Mouse (Mus musculus) retina, postnatal 7 days (tissue): ENCODE data around the gene Hip1r.

Source experiments
- DNase-seq: peaks from one replicate; pipeline ENCODE4 v3.0.0-alpha.2; 2012; ENCODE audit warnings: low read depth, low spot score

The Hip1r gene

DNA sequence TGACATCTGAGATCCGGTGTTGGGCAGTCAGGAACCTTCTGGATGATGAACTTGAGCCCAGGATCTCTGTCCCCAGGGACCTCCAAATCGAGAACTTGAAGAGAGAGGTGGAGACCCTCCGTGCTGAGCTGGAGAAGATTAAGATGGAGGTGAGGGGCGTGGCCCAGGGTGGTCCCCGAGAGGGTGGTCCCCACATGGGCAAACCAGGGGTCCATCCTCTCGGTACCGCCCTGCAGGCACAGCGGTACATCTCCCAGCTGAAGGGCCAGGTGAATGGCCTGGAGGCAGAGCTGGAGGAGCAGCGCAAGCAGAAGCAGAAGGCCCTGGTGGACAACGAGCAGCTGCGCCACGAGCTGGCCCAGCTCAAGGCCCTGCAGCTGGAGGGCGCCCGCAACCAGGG is 23.3 kb downstream of the Hip1r start:
- no peak for DNase-seq

DNA sequence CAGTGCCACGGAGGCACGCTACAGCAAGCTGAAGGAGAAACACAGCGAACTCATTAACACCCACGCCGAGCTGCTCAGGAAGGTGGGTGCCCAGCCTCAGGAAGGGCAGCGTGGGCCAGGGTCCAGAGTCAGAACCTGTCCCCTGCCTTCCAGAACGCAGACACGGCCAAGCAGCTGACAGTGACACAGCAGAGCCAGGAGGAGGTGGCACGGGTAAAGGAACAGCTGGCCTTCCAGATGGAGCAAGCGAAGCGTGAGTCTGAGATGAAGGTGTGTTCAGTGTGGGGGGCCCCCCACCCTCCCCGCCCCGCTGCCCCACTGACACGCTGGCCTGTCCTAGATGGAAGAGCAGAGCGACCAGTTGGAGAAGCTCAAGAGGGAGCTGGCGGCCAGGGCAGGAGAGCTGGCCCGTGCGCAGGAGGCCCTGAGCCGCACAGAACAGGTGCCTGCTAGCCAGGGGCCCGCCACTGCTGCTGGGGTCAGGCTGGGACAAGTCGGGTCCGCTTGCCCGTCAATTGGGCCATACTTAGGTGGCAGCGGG is 23.9 kb downstream of the Hip1r start:
- no peak for DNase-seq

DNA sequence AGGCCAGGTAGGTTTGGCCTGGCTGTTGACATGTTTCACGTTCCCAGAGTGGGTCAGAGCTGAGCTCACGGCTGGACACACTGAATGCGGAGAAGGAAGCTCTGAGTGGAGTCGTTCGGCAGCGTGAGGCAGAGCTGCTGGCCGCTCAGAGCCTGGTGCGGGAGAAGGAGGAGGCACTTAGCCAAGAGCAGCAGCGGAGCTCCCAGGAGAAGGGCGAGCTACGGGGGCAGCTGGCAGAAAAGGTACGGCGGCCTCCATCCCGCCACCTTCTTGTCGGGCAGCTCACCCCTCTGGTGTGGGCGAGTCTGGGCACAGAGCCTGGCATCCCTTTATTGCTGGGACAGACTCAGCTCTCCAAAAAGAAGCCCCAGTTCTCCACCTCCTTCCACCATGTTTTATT is 24.4 kb downstream of the Hip1r start:
- no peak for DNase-seq

DNA sequence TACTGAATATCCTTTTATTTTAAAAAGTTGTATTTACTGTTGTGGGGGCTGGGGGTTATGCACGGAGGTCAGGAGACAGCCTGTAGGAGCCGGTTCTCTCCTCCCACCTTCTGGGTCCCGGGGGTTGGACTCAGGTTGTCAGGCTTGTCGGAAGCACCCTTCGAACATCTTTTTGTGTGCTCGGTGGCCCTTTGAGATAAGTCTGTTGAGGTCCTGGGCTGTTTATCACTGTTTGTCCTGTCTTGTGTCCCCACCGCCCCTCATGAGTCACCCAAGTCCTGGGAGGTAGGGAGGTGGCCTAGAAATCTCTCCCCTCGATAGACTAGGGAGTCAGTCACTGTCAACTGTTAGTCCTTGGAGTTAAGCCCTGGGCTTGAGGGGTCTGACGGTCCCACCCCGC is 24.9 kb downstream of the Hip1r start:
- no peak for DNase-seq

DNA sequence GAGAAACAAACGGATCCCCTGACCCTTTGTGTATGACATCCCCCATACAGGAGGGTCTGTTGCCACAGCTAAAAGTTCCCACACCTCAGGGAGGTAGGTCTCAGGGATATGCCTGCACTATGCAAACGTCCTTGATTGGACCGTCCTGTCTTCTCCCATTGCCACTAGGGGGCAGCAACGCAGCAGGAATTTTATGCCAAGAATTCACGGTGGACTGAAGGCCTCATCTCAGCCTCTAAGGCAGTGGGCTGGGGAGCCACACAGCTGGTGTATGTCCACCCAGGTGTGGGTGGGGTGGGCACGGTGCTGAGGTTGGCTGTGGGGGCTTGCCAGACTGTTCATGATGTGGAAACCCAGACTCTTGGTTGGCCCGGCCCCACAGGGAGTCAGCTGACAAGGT is 27.4 kb downstream of the Hip1r start:
- peak; percentile 88 for DNase-seq

DNA sequence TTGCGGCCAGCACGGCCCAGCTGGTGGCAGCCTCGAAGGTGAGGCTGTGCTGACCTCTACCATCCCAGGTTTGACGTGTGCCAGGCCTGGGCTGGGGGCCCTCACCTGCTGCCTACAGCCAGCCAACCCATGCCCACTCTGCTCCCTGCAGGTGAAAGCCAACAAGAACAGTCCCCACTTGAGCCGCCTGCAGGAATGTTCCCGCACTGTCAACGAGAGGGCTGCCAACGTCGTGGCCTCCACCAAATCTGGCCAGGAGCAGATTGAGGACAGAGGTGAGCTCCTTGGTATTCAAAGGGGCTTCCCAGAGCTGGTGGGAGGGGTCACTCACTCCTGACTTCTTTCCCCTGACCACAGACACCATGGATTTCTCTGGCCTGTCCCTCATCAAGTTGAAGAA is 27.8 kb downstream of the Hip1r start:
- DNase-seq = no peak

DNA sequence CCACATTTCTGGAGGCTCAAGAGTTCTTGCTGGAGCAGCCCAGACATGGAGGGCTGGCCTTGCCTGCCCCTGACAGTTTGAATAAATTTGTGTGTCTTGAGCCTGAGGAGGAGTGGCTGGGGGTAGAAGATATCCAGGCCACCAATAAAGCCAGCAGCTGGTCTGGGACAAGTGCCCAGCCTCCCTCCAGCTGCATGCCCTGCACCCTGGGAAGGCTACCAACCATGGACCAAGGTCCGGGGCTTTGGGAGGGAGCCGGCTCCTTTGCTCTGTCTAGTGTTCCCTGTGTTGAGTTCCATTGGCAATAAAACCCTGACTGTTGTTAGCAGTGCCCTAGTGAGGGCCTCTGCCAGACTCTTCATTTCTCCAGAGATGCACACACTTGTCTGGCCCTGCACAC is 29.4 kb downstream of the Hip1r start:
- DNase-seq = no peak

DNA sequence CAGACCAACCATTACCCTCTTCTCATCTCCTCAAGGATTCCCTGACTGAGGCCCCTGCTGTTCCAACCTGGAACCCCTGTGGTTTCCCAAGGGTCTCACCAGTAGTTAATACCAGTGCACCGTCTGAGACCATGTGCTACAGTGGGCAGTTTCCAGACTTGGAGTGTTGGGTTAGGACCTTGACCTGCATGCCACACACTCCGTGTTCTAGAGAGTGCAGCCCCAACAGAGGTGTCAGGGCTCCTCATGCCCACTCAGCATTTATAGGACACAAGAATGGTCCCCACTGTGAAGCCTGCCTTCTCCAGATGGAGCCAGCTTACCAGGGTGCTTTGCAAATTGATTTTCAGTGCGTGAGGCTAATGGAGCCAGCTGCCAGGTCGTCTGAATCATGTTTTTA is 29.9 kb downstream of the Hip1r start:
- no peak for DNase-seq

DNA sequence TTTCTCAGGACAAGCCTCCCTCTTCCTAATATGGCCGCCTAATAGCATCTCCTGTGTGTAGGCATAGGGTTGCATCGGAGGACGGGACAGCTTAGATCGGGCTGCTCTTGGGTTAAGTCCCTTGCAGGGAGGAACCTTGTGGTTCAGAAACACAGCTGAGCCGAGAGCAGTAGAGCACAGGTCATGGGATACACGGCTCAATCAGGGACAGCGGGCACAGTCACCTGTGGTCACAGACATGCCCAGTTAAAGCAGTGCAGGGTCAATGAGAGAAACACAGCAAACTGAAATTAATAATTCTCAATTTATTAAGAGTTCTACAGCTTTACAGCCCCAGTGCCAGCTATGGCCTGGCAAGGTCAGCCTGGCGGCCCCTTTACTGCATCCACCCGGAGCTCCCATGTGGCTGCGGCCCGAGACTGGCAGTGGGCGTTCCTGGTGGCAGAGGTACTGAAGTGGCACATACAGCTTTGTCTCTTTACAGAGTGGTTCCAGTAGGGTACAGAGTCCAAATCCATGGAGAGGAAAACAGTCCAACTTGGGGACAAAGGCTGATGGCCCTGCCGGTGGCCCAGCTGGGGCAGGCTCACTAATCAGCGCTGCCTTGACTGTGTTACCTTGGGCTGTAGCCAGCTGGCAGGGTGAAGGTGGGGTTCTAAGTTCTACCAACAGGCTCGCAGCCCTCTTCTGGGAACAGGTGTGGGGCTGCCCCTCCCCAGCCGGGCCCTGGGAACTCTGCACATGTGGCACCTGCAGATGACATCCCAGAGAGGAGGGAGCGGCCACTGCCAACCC is 31.1 kb downstream of the Hip1r start:
- DNase-seq = no peak

DNA sequence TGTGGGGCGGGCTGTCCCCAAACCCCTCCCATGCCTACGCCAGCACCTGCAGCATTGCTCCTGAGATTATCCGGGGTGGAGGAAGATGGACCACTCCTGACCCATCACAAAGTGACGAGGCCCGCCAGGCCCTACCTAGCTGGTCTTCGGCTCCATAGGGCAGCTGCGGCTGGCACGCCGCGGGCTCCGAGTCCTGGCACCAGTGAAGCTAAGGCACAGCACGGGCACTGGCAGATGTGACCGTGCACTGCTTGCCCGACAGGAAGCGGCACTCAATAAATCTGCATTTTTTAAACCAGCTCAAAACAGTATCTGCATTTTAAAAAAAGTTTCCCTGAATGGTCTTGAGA is 31.7 kb downstream of the Hip1r start:
- no peak for DNase-seq

DNA sequence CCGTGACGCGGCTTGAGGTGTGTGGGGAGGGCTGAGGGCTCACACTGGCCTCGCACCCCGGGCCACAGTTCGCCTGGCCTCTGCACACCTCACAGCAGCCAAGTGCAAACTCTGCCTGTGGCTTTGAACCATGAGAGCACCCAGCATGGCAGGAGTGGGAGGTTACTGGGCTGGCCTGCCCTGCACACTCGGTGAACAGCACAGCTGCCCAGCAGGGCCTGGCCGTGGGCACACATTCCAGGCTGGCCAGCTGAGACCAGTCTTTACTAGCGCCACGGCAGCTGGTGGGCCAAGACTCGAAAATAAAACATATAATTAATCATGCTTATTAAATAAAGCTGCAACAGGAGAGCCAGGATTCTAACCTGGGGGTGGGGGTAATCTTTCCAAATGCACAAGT is 32.2 kb downstream of the Hip1r start:
- DNase-seq = no peak

DNA sequence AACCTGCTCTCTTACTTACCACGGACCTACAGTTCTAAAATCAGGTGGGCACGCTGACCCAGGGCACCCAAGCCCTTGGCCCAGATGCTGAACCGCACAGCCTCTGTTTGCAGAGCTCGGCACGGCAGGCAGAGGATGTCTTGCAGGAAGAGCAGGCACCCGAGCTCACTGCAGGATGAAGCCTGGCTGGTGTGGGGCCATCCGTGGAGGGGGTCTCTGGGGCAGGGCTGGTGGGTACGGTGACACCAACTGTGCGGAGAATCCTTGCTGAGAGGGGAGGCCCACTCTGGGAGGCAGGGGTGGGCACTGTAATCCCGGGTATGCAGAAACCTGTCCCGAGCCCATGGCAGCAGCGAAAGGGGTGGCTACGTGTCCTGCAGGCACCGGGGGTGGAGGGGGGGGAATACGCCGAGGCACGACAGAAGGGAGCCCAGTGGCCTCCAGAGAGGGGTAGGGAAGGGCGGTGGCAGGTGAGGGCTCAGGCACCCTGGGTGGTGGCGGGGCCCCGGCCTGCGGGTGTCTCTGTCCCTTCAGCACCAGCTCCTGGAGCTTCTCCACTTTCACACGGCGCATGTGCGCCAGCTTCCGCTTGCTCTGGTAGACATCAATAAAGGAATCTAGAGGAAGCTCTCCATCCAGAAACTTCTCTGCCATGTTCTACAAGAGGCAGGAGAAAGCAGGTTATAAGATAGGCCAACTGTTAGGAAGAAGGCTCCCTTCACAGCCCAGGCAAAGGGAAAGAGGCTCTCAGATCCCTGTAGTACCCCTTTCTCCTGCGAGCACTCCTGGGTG is 32.9 kb downstream of the Hip1r start:
- DNase-seq = no peak

DNA sequence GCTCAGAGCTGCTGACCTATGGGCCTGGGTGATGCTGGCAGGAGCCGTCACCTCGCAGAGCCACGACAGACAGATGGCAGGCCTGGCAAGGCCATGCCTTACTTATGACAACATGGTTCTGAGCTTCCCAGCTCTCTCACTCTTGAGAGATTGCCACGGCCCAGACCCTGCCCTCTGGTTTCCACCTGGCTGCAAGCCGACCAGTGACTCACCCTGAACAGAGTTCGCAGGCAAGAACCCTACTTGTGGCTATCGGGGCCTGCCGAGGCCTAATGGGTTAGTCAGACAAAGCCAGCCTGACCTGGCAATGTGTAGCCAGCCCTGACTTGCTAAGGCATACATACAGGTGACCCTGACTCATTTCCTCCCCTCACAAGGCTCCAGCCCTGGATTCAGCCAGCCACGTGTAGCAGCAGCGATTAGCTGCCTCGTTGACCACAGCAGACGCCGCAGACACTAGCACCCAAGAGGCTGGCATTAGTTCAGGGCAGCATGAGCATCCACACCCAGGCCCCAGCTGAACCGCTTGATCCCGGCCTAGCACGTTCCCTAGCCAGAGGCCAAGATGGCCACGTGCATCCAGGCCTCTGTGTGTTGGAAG is 33.6 kb downstream of the Hip1r start:
- DNase-seq = no peak

DNA sequence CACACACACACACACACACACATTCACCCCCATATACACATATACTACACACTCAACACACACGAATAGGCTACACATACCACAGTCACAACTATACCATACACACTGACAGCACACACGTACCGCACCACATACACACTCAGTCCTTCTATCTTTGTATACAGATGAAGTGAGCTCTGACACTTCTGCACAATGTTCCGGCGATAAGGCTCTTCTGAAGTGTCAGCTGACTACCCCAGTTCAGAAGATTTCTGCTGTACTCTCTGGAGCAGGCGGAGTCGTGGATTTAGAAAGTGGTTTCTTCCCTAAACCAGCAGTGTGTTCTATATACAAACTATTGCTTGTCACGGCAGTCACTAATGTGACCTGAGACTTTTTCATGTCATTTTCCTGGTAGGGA is 36.6 kb downstream of the Hip1r start:
- DNase-seq = no peak

DNA sequence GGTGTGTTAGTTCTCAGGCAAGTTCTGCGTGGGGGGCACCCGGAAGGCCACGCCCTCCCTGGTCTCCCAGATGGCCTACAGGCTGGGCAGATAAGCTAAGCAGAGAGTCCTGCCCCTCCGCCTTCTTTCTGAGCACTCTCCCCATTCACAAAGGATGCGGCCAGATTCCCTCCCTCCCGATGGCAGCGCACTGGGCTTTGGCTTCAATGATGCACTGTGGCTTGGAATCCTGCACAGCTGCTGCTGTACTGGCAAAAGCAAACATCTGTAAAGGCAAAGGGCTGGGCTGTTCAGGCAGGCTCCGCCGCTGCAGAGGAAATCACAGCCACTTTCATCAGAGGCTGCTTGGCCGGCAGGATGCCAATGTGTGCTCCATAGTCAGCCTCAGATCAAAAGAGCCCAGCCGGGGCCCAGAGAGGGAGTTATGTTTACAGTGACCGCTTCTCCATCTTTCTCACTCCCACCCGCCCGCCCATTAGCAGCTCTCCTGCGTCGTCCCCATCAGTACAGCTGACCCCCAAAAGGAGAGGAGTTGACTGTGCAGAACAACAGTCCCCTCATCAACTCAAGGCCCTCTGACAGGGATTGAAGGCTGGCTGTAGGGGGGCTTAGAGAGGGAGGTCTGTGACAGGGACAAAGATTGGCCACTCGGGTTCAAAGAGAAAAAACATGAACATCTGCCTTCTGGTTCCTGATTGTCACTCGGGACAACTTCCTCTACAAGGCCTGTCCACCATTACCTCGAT is 37.7 kb downstream of the Hip1r start:
- no peak for DNase-seq

DNA sequence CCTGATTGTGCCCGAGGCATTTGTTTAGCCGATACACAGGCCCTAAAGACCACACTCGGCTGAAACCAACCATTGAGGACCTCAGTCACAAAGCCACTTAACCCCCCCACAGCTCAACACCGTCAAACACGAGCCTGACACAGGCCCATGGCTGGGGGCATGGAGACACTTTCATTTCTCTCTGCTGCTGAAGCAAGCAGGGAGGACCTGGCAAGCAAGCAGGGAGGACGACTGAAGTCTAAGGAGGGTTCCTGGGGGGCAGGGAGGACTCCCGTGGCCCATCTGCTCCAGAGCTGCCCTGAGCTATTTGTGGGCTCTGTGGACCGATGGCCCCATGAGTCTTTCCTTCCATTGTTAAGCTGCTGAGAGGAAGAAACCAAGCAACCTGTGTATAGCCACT is 38.5 kb downstream of the Hip1r start:
- DNase-seq = no peak

DNA sequence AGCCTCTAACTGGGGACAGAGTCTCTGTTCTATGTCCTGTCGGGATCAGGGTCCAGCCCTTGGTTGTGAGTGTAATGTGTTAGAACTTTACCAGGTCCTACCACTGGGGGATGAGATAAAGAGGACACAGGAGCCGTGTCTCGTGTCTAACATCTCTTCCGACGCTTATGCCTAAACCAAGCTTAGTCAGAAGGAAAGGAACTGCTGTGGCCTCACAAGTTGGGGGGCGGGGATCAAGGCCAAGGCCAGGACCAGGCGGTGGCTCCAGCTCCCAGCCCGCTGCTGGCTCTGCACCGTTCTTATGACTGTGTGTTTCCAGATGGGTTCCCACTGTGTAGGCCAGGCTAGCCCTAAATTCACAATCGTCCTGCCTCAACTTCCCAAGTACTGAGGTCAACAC is 39.5 kb downstream of the Hip1r start:
- no peak for DNase-seq

DNA sequence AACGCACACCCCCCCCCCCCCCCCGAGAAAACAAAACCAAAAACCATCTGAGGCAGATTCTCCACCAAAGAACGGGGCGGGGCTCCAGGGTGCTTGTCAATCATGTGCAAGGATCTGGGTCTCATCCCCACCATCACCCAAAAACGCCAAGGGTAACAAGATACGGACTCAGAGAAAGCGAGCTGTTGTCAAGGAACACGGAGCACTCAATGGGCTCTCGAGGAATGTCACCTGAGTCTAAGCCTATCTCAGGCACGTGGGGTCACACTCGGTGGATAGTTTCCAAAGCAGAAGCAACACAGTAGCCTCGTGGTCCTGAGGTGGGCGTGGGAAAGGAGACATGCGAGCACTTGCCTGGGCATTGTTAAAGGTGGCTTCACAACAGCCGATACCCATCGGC is 40.3 kb downstream of the Hip1r start:
- no peak for DNase-seq

DNA sequence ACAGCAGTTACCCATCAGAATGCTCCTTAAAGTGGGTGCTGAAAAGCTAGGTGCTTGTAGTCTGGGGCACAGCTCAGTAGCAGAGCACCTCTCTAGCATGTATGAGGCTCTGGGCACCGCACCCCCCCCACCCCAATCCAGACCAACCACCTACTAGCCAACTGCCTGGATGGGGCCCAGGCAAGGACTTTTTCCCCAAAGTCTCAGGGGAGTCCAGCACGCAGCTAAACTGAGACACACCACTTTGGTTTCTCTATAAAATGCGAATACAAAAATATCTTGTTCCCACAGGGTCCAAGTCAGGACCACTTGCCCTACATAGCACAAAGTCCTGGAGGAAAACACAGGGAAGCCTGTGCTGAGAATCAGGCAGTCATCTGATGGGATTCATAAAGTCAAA is 40.8 kb downstream of the Hip1r start:
- DNase-seq = no peak

DNA sequence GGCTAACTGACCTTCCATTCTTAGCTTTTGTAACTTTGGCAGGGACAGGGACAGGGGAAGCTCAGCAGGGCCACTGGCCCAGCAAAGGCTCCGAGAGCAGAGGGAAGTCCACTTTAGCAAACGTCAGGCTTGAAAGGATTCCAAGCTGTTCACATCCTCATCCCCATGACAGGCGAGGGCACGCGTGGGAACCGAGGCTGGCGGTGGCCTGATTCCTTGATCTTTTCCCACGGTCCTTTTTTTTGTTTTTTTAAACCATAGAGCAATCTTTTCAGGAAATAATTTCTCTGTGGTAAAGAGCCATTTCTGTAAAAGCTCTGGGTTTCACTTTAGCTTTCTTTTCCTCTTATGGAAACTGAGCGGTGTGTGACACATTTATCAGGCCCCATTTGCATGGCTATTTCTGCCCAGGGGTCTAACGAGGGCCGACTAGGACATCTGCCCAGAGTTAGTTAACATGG is 41.4 kb downstream of the Hip1r start:
- DNase-seq = no peak

DNA sequence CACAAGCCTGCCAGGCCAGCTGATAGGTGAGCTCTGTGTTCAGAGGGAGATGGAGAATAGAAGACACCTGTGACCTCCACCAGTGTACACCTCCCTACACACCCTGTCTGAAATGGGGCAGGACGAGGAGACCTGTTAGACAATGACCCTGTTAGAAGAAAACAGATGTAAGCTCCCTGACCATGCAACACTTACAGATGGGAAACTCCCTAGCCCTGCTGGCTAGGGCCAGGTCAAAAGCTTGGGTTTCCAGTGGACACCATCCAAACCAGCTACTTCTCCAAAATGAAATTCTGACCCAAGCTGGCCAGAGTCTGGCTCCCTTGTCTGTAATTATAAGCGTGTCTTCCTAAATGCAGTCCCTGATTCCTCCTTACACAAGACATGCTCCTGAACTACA is 42.3 kb downstream of the Hip1r start:
- DNase-seq = no peak

DNA sequence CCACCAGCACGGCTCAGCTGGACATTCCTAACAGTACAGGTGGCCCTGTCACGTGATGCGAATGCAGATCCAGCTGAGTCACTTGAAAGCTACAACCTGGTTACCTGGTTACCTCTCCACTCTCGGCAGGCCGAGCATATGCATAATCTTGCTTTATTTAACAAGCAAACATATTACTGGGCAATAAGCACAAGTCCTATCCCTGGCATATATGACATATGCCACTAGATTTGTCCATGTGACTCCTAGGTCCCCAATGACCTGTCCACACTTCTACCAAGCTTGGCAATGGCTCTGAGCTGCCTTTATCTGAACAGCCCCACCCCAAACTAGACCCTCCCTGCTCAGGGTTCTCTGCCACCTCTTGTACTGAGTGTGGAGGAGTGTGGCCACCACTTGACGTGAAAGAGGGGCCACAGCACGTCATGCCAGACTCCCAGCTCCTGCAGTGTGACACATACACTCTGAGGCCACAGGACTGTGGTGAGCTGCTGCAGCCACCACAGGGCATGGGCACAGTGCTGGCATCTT is 42.9 kb downstream of the Hip1r start:
- no peak for DNase-seq
